Mouse (Mus musculus) limb, embryonic 11.5 days (tissue): ENCODE results near the gene Polr1c. TPM values are rescaled to one million over a fixed set of nuclear protein-coding genes. Genes with fewer than 3 reads are reported as not detected.

Experiments used
- ATAC-seq: fragments of 200-750 bp; cut with Nextera tagmentation; 2 replicates; pipeline ENCODE4 v1.8.0; 2017; ENCODE audit warnings: low read depth; ENCODE audit not compliant: insufficient number of reproducible peaks, low FRiP score, low TSS enrichment
- DNase-seq: peaks from one replicate; pipeline ENCODE4 v3.0.0-alpha.2; 2015; ENCODE audit warnings: low spot score
- H3K27ac ChIP-seq: fragments of 300-500 bp; sonication (generic); replicated peaks from 2 replicates; pipeline ENCODE4 v1.5.1; 2014; ENCODE audit warnings: low read depth, mild to moderate bottlenecking, low read length
- H3K27me3 ChIP-seq: fragments of 300-500 bp; sonication (generic); 2 replicates; pipeline ENCODE4 v1.6.1; 2014; ENCODE audit warnings: mild to moderate bottlenecking, low read length, mixed read lengths; ENCODE audit not compliant: control insufficient read depth, insufficient read depth
- H3K36me3 ChIP-seq: fragments of 300-500 bp; sonication (generic); 2 replicates; pipeline ENCODE4 v1.6.1; 2014; ENCODE audit warnings: mild to moderate bottlenecking, low read length, moderate library complexity, mixed read lengths; ENCODE audit not compliant: control insufficient read depth, insufficient read depth
- H3K4me1 ChIP-seq: fragments of 300-500 bp; sonication (generic); 2 replicates; pipeline ENCODE4 v1.6.1; 2014; ENCODE audit warnings: low read length, mixed read lengths; ENCODE audit not compliant: control insufficient read depth, insufficient read depth
- H3K4me2 ChIP-seq: fragments of 300-500 bp; sonication (generic); 2 replicates; pipeline ENCODE4 v1.6.1; 2014; ENCODE audit warnings: low read depth, mild to moderate bottlenecking, moderate library complexity; ENCODE audit not compliant: severe bottlenecking
- H3K4me3 ChIP-seq: fragments of 300-500 bp; sonication (generic); 2 replicates; pipeline ENCODE4 v1.5.1; 2014; ENCODE audit warnings: low read depth, low read length
- H3K9ac ChIP-seq: fragments of 300-500 bp; sonication (generic); 2 replicates; pipeline ENCODE4 v1.6.1; 2014; ENCODE audit warnings: mild to moderate bottlenecking, low read length
- H3K9me3 ChIP-seq: fragments of 300-500 bp; sonication (generic); 2 replicates; pipeline ENCODE4 v1.6.1; 2016; ENCODE audit warnings: low read length; ENCODE audit not compliant: control insufficient read depth
- WGBS: fragments of 180-500 bp; shearing (Covaris S2); extraction: QIAGEN DNeasy Blood & Tissue Kit; methylation state at CpG from one replicate; pipeline ENCODE4 v1.1.7; 2014; 5-methylcytosine and 5-hydroxymethylcytosine counted together
- polyA plus RNA-seq: library from polyadenylated mRNA; unstranded; fragments of >200 nt; fragmentation: Nextera tagmentation; extraction: Ambion mirVana; gene quantifications from 2 replicates; pipeline ENCODE4 v1.2.1, GENCODE M21; 2014

Polr1c gene
- polyA plus RNA-seq: 123 and 124 TPM in 2 replicates

DNA sequence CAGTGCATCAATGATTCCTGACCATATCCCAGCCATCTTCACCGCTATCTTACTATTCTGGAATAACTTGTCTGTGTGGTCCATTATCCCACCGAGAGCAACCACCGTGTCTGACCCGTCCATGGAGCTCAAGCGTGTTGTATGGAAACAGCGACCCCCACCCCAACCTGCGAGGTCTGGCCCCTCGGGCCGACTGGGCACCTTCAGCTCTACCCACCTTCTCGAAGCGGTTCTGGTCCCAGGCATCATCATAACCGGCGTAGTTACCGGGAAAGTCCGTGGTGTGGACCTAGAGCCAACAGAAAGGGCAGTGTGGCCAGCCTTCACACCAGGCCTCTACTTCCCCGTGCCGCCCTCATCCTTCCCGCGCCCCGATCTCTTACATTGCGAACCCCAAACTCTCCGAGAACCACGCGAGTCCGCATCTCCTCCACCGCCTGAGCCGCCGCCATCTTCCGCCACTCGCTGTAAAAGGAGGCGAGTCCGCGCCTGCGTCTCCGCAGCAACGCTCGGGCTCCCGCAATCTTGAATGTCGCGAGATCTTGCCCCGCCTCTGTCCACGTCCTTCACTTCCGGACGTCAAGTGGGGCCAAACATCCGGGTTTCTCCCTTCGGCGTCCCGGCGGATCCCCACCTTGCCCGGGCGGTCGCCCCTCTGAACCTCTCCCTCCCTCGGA, at the start of gene Polr1c, which contains the start of gene Yipf3:
Gene Polr1c, minus strand, starts transcription at position 543 of the 677 bp plus-strand sequence.
Gene Yipf3, plus strand, starts transcription at position 569 of the 677 bp plus-strand sequence.
- H3K9ac ChIP-seq: peak within 1 kb of the TSS; percentile 89
- H3K27me3 ChIP-seq: no peaks in the 10 kb centered on the region
- H3K9me3 ChIP-seq: no peaks in the 10 kb centered on the region
- peak within 1 kb of the TSS; percentile 93 for H3K4me3 ChIP-seq
- H3K4me1 ChIP-seq: peaks cover 8% of the 10 kb centered on the region
- no peak within 1 kb of the TSS for H3K27ac ChIP-seq
- peak; percentile 97 for DNase-seq
- H3K4me2 ChIP-seq: peak within 1 kb of the TSS; percentile 78
- WGBS: under 1% methylated on average over 53 of the region's 53 CpGs
- ATAC-seq: peak; percentile 90
- peaks cover 46% of the 10 kb centered on the region for H3K36me3 ChIP-seq

DNA sequence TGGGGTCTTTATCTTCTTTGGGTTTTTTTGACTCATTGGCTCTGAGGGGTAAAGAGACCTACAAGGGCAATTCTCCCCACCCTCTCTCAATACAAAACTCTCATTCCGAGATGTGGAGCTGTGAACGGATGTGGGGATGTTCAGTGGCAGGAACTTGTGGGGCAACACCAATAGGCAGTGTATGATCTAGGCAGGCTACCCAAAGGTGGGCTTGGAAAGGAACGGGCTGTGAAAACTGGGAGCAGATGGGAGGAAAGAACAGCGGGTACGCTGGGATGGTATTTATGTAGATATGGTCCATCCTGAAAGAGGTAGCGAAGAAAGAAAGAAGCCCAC, 49.1 kb upstream of the Polr1c start:
- ATAC-seq (no peak), DNase-seq (no peak)
- Histone ChIP-seq H3K27ac (no peak overlapping the region), H3K27me3 (peaks cover 43% of the 10 kb centered on the region), H3K36me3 (no peaks in the 10 kb centered on the region), H3K4me3 (peak overlapping the region; percentile 57), H3K4me1 (peaks cover 9% of the 10 kb centered on the region; the same call in 1 of the 2 replicates), H3K4me2 (peak overlapping the region; percentile 100), H3K9ac (no peak overlapping the region), H3K9me3 (no peaks in the 10 kb centered on the region)
- 10% methylated on average over 6 of the region's 6 CpGs for WGBS

GRCm38 (mm10) chr17:46296601-46297000, 48.7 kb upstream of the Polr1c start:
- Histone ChIP-seq H3K27me3 (peaks cover 43% of the 10 kb centered on the region), H3K9ac (no peak overlapping the region), H3K36me3 (no peaks in the 10 kb centered on the region), H3K4me2 (no peak overlapping the region), H3K27ac (no peak overlapping the region), H3K9me3 (no peaks in the 10 kb centered on the region), H3K4me3 (no peak overlapping the region), H3K4me1 (peaks cover 9% of the 10 kb centered on the region; the same call in 1 of the 2 replicates)
- DNase-seq (no peak), ATAC-seq (no peak)
- 51% methylated on average over 6 of the region's 6 CpGs for WGBS

GRCm38 (mm10) chr17:46287678-46288095, 39.8 kb upstream of the Polr1c start:
- Histone ChIP-seq H3K9me3 (no peaks in the 10 kb centered on the region), H3K4me2 (no peak overlapping the region), H3K4me3 (no peak overlapping the region), H3K4me1 (peaks cover 2% of the 10 kb centered on the region; the same call in 1 of the 2 replicates), H3K27ac (peak overlapping the region; percentile 42; the same call in 1 of the 2 replicates), H3K27me3 (no peaks in the 10 kb centered on the region), H3K9ac (peak overlapping the region; percentile 17; the same call in 1 of the 2 replicates), H3K36me3 (no peaks in the 10 kb centered on the region)
- ATAC-seq: no peak
- DNase-seq: peak; percentile 47
- WGBS: 55% methylated on average over 11 of the region's 11 CpGs

GRCm38 (mm10) chr17:46285407-46285806, 37.6 kb upstream of the Polr1c start:
- Histone ChIP-seq H3K27ac (no peak overlapping the region), H3K9me3 (no peaks in the 10 kb centered on the region), H3K4me1 (peaks cover 16% of the 10 kb centered on the region), H3K36me3 (no peaks in the 10 kb centered on the region), H3K4me2 (no peak overlapping the region), H3K9ac (no peak overlapping the region), H3K27me3 (no peaks in the 10 kb centered on the region), H3K4me3 (no peak overlapping the region)
- ATAC-seq (no peak), DNase-seq (no peak)
- WGBS: 73% methylated on average over 6 of the region's 6 CpGs

- Histone ChIP-seq H3K36me3 (0 out of 2 replicates have a peak, but pooled peaks cover 3% of the 10 kb centered on the region), H3K27ac (no peak overlapping the region), H3K27me3 (no peaks in the 10 kb centered on the region), H3K4me3 (no peak overlapping the region), H3K9me3 (no peaks in the 10 kb centered on the region), H3K9ac (no peak overlapping the region), H3K4me1 (peaks cover 16% of the 10 kb centered on the region), H3K4me2 (no peak overlapping the region)
- WGBS: 44% methylated on average over 7 of the region's 7 CpGs
- DNase-seq (no peak), ATAC-seq (no peak)
These were observed 36.8 kb upstream of the Polr1c start for GRCm38 (mm10) chr17:46284653-46285052.

GRCm38 (mm10) chr17:46283911-46284310, 36.1 kb upstream of the Polr1c start:
- Histone ChIP-seq H3K4me1 (peaks cover 16% of the 10 kb centered on the region), H3K36me3 (peaks cover 3% of the 10 kb centered on the region; the same call in 1 of the 2 replicates), H3K27me3 (no peaks in the 10 kb centered on the region), H3K9me3 (no peaks in the 10 kb centered on the region), H3K9ac (no peak overlapping the region), H3K4me3 (no peak overlapping the region), H3K27ac (no peak overlapping the region), H3K4me2 (no peak overlapping the region)
- 89% methylated on average over 8 of the region's 8 CpGs for WGBS
- DNase-seq (no peak), ATAC-seq (no peak)

GRCm38 (mm10) chr17:46283140-46283539, 35.3 kb upstream of the Polr1c start:
- Histone ChIP-seq H3K9ac (no peak overlapping the region; the same call in none of the 2 replicates), H3K4me3 (peak overlapping the region; percentile 74), H3K9me3 (no peaks in the 10 kb centered on the region), H3K36me3 (peaks cover 5% of the 10 kb centered on the region; the same call in 1 of the 2 replicates), H3K4me2 (peak overlapping the region; percentile 93; the same call in 1 of the 2 replicates), H3K27me3 (no peaks in the 10 kb centered on the region), H3K27ac (peak overlapping the region; percentile 90; the same call in 1 of the 2 replicates), H3K4me1 (peaks cover 16% of the 10 kb centered on the region)
- ATAC-seq: peak; percentile 6; the same call in 1 of the 2 replicates
- no peak for DNase-seq
- 26% methylated on average over 9 of the region's 9 CpGs for WGBS
